Mouse (Mus musculus) spleen, adult 2 months (tissue): ENCODE results near the gene Zyg11b.

Source experiments
- CTCF ChIP-seq: fragments of 200-500 bp; IDR thresholded peaks from 2 replicates; pipeline ENCODE4 v1.5.1; 2011; ENCODE audit warnings: mild to moderate bottlenecking, inconsistent platforms; ENCODE audit not compliant: insufficient read depth, insufficient read length, insufficient replicate concordance; ENCODE audit errors: extremely low read depth
- POLR2A ChIP-seq: fragments of 200-500 bp; IDR thresholded peaks from 2 replicates; pipeline ENCODE4 v1.6.1; 2011; ENCODE audit warnings: low read depth, low read length, inconsistent platforms

- no peak for TF ChIP-seq CTCF
- TF ChIP-seq POLR2A, result no peak
These were observed 81.9 kb downstream of the Zyg11b start for GRCm38 (mm10) chr4:108219019-108219418.
